Comparison of ENCODE assay signal across 16 mouse cellular contexts in the genomic region with DNA sequence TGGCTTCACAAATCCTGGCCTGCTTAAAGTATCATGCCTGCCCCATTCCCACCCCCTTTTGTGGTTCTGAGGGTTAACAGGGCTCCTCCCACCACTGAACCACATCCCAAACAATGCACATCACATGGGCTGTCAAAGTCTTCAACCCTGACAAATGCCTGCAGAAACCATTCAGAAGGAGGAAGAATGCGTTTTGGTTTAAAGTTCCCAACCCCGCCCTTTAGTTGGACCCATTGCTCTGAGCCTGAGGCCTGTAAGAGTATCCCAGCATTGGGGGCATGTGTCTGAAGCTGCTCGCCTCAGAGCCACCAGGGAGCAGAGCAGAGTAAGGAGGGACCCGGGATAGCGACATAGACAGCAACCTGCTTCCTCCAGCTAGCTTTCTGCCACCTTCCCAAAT. TPM values are rescaled to one million over a fixed set of nuclear protein-coding genes. Genes with fewer than 3 reads are reported as not detected.
A peak's percentile ranks its signal among the peaks of the same experiment; 100 is the strongest.
DNase-seq lines count a peak whose midpoint lies in the region; ATAC-seq and TF ChIP-seq lines count a peak whose summit lies in the region.
"Had no signal": no experiment of that assay in that cellular context is flagged by ENCODE, and none has a peak within 500 bp of the region (broad histone marks: within the 10 kb centered on the region; RNA-seq: fewer than 3 reads in every experiment).

No protein-coding gene starts in this region.

- peaks cover 13% of the 10 kb centered on the region for H3K4me1 ChIP-seq in heart, postnatal 0 days (ENCODE audit: control insufficient read depth, insufficient read depth)
- H3K4me1 ChIP-seq in heart, embryonic 11.5 days (ENCODE audit: control insufficient read depth, insufficient read depth, low read length), result peaks cover 6% of the 10 kb centered on the region; the same call in 1 of the 2 replicates

- H3K27ac ChIP-seq in heart, postnatal 0 days (ENCODE audit: low read depth), result no peak overlapping the region
- no peak overlapping the region for H3K27ac ChIP-seq in heart, embryonic 11.5 days (ENCODE audit: low read depth, low read length)
- H3K27ac ChIP-seq: layer of hippocampus, adult 2 months had no signal

- H3K4me3 ChIP-seq in heart, postnatal 0 days (ENCODE audit: low read depth, low read length), result no peak overlapping the region
- H3K4me3 ChIP-seq in heart, embryonic 11.5 days (ENCODE audit: low read depth, low read length), result no peak overlapping the region
- H3K4me3 ChIP-seq: layer of hippocampus, adult 2 months had no signal

- peak; percentile 9; the same call in 1 of the 2 replicates for TF ChIP-seq CTCF in heart, postnatal 0 days (IDR thresholded peaks at IDR 0.05; ENCODE audit: low read depth)

- no peaks in the 10 kb centered on the region for H3K9me3 ChIP-seq in heart, postnatal 0 days (replicated peaks; ENCODE audit: control insufficient read depth, low read length)
- H3K9me3 ChIP-seq in heart, embryonic 11.5 days (replicated peaks; ENCODE audit: control insufficient read depth, low read length), result no peaks in the 10 kb centered on the region

- no peaks in the 10 kb centered on the region for H3K36me3 ChIP-seq in heart, postnatal 0 days (replicated peaks; ENCODE audit: control insufficient read depth, insufficient read depth, low read length)
- H3K36me3 ChIP-seq in heart, embryonic 11.5 days (ENCODE audit: control insufficient read depth, insufficient read depth, low read length), result no peaks in the 10 kb centered on the region

- no peaks in the 10 kb centered on the region for H3K27me3 ChIP-seq in heart, postnatal 0 days (ENCODE audit: control insufficient read depth, insufficient read depth, low read length)
- H3K27me3 ChIP-seq in heart, embryonic 11.5 days (ENCODE audit: control insufficient read depth, insufficient read depth, low read length), result no peaks in the 10 kb centered on the region
- H3K27me3 ChIP-seq: CH12.LX had no signal

- TF ChIP-seq EP300 in heart, postnatal 0 days (IDR thresholded peaks at IDR 0.05; ENCODE audit: low read depth), result no peak

- H3K9ac ChIP-seq in heart, postnatal 0 days (replicated peaks; ENCODE audit: low read depth, low read length), result no peak overlapping the region
- H3K9ac ChIP-seq in heart, embryonic 11.5 days (ENCODE audit: low read depth, low read length), result no peak overlapping the region

- DNase-seq in heart, postnatal 0 days (ENCODE audit: low spot score), result no peak
- DNase-seq in thymus, postnatal 14 days, result peak; percentile 37
- no peak for DNase-seq in thymus, postnatal 10 days (ENCODE audit: low spot score in 2 of 2)
- no peak for DNase-seq in urinary bladder, postnatal 10 days (ENCODE audit: low spot score)
- DNase-seq in cerebellum, adult 8-10 months, result no peak
- DNase-seq: cerebellum, postnatal 10 days; kidney, adult 9 months; lung, postnatal 4 days; thymus, postnatal 25 days had no signal

- ATAC-seq in heart, postnatal 0 days (ENCODE audit: insufficient read depth, low read depth), result 0 out of 2 replicates have a peak, but pooled peaks have one; percentile 44
- no peak for ATAC-seq in heart, embryonic 11.5 days (replicated peaks; ENCODE audit: insufficient number of reproducible peaks, low FRiP score, low TSS enrichment)
- peak; percentile 81 for ATAC-seq in common myeloid progenitor, adult 5-6 weeks (replicated peaks; ENCODE audit: low read depth, poor library complexity, severe bottlenecking)
- ATAC-seq: activated CD4-positive, CD25-positive, alpha-beta regulatory T cell, adult 4 months had no signal

- no peak overlapping the region for H3K4me2 ChIP-seq in heart, postnatal 0 days (ENCODE audit: low read depth, low read length)
- H3K4me2 ChIP-seq in heart, embryonic 11.5 days, result no peak overlapping the region
- H3K4me2 ChIP-seq: liver, embryonic 11.5 days had no signal

- 65% methylated on average over 5 of the region's 5 CpGs for whole genome bisulfite sequencing in heart, postnatal 0 days
- 61% methylated on average over 5 of the region's 5 CpGs for WGBS in heart, embryonic 11.5 days (ENCODE audit: insufficient replicate concordance)

RNA-seq across cellular contexts. Expression of a gene that starts 41.0 kb away (rescaled TPM):
- 0.35 and 2.5 TPM in 2 replicates for total RNA-seq in heart, postnatal 0 days (2014; rRNA removed; ENCODE audit: low replicate concordance)
- polyA plus RNA-seq in heart, postnatal 0 days (2015; fragmentation: Nextera tagmentation; extraction: Ambion mirVana), result 0.10 and 0.14 TPM in 2 replicates
- polyA plus RNA-seq in heart, embryonic 11.5 days (2014; fragmentation: Nextera tagmentation; extraction: Ambion mirVana), result 0.13 and 0.39 TPM in 2 replicates
- total RNA-seq in common myeloid progenitor, adult 5-6 weeks (2017), result not detected in 2 replicates
- total RNA-seq: CH12.LX; layer of hippocampus, adult 2 months; left cerebral cortex, postnatal 25 days had no signal
- polyA plus RNA-seq: liver, embryonic 11.5 days had no signal
